Mouse (Mus musculus): ENCODE data around the gene Slc30a2.

Gene Slc30a2

DNA sequence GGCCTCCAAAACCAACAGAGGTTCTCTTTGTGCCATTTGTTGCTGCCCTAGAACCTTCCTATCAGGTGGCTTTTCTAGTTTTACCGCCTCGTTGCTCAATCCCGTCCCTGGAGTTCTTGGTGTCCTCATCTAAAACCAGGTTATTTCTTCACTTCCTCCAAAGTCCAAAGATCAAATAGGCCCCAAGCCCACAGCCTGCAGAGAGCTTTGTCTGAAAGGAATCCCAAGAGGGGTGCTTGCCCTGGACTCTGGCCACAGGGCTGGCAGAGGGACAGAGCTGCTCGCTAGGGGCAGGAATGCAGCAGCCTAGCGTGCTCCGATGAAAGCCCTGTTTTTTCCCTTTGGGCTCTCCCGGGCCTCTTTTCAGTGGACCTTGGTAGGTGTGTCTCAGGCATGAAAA is 54.1 kb downstream of the Slc30a2 start:
- no peak for DNase-seq (ENCODE audit: low spot score in 2 of 2)

DNA sequence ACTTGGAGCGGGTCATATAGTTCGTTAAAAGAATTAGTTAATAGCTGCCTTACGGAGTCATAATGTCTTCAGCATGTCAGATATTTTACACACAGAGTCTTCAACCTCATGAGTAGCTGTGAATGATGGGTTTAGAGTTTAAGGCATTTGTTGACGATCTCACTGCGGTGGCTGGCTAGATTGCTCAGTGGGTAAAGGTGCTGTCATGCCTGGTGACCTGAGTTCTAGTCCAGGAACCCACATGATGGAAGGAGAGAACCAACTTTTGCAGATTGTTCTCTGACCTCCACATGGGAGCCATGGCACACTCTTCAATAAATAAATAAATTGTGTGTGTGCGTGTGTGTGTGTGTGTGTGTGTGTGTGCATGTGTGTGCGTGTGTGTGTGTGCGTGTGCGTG is 54.8 kb downstream of the Slc30a2 start:
- no peak for DNase-seq (ENCODE audit: low spot score in 2 of 2)

DNA sequence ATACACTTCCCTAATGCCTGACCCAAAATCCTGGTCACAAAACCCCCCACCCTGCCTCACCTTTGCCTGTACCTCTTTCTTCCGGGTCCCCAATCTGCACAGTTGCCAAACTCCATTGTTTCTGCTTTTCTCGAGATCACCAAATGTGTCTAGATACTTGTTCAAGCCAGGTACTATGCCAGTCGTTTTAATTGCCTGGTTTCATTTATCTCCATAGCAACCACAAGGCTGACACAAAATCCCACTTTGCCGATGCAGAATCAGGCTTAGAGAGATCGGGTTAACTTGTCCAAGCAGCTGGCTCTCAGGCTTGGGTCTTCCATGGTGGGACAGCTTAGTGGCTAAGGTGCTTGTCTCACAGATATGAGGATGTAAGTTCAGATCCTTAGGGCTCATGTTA is 57.2 kb downstream of the Slc30a2 start:
- no peak for DNase-seq (ENCODE audit: low spot score in 2 of 2)

DNA sequence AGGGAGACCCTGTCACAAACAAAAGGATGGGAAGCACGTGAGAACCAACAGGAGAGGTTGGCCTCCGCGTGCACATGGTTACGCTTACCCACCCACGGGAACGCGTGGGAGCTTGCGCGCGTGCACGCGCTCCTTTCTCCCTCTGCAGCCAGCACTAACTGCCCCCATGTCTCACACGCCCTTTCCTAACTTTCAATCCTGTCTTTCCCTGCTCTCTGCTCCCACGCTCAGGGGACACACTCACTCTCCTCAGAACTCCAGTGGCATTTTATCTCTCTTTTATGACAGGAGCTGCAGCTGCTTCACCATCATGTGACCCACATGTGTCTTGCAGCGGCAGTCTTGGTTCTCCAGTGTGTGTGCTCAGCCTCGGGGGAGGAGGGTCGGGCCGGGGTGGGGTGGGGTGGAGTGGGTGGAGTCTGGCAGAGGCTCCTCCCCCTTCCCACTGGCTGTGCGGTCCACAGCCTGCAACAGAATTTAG is 58.2 kb downstream of the Slc30a2 start:
- DNase-seq (ENCODE audit: low spot score in 2 of 2), result peak in 1 of 2 experiments; percentile 21

DNA sequence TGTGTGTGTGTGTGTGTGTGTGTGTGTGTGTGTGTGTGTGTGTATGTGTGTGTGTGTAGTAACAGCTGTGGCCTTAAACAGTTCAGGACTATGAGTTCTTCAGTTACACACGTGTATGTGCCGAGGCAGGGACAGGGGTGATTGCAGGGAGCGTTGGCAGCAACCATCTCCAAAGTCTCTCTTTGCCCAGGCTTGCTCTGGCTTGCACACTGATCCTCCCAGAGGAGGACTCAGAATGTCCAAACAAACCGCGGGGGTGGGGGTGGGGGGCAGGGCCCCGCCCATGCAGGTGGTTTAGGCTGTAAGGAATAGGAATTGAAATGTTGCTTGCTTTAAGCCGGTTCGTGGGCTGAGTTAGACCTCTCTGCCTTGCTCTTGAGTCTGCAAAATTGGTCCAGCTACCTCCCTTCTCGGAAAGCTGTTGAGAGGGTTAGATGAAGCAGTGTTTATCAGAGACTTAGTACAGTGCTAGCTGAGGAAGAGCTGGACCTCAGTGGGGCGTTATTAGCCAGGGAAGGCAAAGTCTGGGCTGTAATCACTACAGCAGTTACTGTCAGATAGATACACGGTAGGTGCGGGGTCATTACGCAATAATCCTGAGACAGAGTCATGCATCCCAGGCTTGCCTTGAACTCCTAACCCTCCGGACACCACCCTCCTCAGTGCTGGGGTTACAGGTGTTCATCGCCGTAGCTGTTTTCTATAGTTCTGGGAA is 59.0 kb downstream of the Slc30a2 start:
- no peak for DNase-seq (ENCODE audit: low spot score in 2 of 2)

DNA sequence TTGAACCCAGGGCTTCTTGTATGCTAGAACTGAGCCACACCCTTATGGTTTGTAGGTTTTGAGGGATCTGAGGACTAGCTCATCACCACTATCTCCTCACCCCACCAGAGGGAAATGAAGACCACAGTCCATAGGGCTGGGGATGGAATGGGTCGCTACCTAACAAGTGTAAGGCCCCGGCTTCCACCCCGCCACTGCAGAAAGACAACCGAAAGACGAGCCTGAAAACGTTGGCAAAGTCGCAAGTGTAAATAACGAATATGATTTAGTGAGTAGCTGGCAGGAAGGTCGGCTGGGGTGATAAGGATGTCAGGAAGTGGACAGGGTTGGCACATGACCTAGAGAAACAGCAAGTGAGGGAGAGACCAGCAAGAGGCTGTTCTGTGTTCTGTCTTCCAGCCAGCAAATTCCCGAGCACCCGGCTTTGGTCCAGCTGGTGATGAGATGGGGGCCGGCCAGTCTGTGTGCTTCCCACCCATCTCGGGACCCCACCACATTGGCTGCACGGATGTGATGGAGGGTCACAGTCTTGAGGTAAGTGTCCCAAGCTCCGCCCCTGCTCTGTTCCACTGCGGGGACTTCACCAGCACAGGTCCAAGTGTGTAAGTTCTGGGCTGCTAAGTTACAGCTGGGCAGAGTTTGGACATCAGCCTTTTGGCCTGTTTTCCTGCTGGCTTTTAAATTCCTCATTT is 59.7 kb downstream of the Slc30a2 start:
- DNase-seq (ENCODE audit: low spot score in 2 of 2), result no peak

DNA sequence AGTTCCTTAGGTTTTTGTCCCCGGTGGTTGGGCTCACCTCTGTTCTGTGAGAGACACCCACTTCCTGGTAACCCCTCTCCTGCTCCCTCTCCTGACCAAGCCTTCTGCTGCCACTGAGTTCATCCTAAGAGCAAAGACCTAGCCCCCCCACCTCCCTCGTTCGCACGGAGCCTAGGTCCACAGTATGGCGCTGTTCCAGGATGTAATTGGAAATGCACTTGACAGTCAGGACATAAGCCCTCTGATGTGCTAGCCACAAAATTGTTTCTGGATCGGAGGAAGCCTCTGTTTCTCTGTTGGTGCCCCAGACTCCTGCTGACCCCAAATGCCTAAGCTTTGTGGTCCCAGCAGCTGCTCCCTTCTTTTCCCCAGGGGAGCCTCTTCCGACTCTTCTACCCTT is 60.7 kb downstream of the Slc30a2 start:
- no peak for DNase-seq (ENCODE audit: low spot score in 2 of 2)

Measured in spleen, postnatal 14 days (tissue).